Mouse (Mus musculus) adrenal gland, adult 8-10 months (tissue): ENCODE measurements around the gene Caps2. TPM values are rescaled to one million over a fixed set of nuclear protein-coding genes. Genes with fewer than 3 reads are reported as not detected.
"Not testable (repeated sequence)": the region's sequence is repeated elsewhere in the genome, so short reads cannot be mapped to it uniquely, and the experiment has no call there.

Source experiments
- DNase-seq: peaks from one replicate; pipeline ENCODE4 v3.0.0; 2022
- total RNA-seq, 4 experiments: library from RNA; stranded (reverse); gene quantifications; 2 replicates each; pipeline ENCODE4 v1.2.4; 2022

Gene Caps2
- total RNA-seq: not detected

GRCm38 (mm10) chr10:112163168-112163766 lies at the start of gene Caps2:
TSS of gene Caps2 (plus strand) at chr10:112163621.
- DNase-seq: peak; percentile 3

DNA sequence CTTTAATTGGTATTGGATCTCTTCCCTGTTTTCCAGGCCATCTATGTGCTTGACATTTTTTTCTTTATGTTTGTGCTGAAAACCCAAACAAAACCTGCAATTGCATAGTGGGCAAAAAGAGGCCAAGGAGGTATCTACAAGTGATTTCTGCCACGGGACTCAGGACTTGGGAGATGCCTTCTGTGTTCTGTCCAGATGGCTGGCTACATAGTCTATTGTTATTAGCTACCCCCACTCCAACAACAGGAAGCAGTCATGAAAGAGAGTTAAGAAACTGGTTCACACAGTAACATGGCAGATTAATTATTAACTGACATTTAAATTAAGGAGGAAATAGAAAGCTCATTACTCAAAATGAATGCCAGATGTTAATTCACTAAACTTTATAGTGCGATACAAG lies 38.3 kb upstream of the Caps2 start:
- DNase-seq: not testable (repeated sequence)

DNA sequence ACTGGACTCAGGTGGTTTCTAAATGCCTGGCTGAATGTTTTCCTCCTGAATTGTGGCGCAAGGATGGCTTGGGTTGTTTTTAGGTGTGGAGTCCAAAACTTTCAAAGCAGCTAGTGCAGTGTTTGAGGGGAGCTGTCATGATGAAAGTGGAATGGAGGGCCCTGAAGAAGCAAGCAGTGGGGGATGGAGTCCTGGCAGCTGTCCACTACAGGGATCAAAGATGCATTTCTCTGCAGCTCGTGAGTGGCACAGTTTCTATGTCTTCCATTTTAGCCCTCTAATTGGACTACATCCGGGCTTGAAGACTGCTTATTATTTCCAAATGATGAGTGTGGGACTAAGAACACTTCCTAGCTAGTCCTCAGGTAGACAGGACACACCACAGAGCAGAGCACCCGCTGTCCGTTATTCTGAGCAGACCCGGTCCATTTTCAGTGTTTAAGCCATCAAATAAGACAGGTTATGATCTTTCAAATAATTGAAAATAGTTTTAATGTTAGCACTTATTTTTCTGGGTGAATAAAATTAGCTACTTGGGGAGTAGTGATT lies 35.7 kb upstream of the Caps2 start:
- DNase-seq: not testable (repeated sequence)

- DNase-seq: no peak
These were observed 31.2 kb upstream of the Caps2 start for GRCm38 (mm10) chr10:112132194-112132593.

DNA sequence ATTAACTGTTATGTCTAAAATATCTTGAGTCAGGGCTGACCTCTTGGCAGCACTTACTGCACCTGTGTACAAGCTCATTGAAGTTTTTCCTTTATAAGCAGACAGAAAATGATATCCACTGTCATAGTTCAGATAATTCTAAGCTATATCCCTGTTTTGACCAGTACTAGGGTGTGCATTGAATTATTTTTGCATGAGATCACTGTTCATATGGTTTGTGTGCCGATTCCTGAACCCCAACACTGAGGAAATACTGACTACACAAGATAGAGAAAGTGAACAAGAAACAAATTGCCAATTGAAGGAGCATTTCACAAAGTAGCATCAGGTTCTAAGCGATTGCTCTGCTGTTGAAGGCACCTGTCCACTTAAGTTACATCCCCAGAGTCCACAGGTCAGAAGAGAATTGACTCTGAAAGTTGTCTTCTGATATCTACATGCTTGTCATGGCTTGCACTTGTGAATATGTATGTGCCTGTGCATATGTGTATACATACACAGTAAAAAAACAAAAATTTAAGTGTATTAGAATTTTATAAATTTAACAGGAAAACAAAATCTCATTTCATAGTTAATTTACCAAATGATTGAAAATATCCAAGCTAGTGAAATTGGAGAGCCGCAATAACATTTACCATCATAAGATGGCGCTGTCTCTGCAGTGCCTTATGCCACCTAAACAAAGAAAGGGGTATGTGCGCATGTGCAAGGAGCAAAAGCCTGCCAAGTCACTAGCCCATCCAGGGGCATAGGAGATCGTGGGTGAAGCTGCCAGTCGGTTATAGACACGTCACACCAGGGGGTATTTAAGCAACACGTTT lies 25.2 kb upstream of the Caps2 start:
- DNase-seq: peak; percentile 8

DNA sequence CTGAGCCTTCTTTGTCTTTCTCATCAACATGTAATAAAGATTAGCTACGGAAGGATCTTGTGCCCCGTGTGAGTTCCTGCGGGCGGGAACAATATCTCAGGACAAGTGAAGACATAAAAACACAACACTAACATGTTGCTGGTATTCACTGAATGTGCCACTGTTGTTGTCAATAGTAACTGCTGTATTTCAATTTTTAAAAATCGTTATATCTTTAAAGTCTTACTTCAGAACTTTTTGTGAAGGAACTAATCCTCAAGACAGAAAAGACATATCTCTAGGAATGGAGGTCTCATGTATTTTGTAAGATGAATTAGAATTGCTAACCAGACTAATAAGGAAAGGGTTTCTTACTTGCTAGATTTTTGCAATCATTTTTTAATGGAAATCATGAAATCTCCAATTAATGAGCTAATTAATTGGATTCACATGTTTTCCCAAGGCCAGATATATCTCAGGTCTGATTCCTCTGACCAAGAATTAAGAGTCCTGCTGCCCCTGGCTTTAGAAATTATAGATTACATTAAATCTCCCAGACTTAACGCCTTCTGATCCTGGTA lies 24.5 kb upstream of the Caps2 start:
- no peak for DNase-seq

- no peak for DNase-seq
These were observed 23.6 kb upstream of the Caps2 start for GRCm38 (mm10) chr10:112139834-112140233.

DNA sequence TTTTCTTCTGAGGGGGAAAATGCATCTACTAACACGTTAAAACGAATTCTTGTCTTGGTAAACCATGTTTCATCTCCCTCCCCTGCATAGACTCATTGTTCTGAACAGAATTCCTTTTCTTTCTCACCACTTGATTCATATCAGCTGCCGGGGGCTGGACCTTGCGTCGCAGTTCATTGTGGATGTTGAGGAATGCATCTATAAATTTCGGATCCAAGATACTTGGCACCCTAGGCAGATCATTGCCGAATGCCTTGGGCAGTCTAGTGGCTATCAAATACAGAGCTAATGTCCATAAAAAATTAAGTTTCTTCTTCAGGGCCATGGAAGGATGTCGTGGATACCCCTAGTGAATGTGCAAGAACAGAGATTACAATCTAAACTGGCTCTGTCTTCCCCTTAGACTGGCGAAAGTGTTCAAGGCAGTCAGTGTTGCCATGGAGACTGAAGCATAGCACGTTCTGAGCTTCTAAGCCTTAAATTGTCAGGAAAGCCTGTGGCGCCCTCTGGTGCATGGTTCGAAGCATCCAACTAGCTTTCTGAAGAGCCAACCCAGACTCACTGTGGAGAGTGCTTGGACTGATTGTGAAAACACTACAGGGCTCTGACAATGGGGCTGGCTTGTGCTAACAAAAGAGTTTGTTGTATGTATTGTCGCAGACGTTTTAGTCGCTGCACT lies 3.4 kb upstream of the Caps2 start, which contains the start of gene Glipr1l3:
Gene Glipr1l3, minus strand, starts transcription at position 446 of the 679 bp plus-strand sequence.
- DNase-seq: peak; percentile 64

- not testable (repeated sequence) for DNase-seq
These were observed 13.6 kb downstream of the Caps2 start for GRCm38 (mm10) chr10:112177027-112177426.

DNA sequence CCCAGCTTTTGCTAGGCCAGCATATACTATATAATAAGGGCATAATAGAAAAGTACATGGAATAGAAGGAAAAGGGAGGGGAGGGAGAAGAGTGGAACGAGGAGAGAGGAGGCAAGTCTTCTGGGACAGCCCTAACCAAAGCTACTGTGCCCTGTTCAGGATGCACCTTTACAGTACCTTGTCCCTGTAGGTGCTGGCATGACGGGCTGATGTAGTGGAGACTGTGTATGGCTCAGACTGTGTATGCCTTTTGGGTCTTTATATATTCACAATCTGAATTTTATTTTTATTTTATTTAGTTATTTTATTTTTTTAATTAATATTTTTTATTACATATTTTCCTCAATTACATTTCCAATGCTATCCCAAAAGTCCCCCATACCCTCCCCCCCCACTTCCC lies 30.5 kb downstream of the Caps2 start:
- DNase-seq: not testable (repeated sequence)

GRCm38 (mm10) chr10:112203463-112203862 lies 40.0 kb downstream of the Caps2 start:
- DNase-seq: no peak

DNA sequence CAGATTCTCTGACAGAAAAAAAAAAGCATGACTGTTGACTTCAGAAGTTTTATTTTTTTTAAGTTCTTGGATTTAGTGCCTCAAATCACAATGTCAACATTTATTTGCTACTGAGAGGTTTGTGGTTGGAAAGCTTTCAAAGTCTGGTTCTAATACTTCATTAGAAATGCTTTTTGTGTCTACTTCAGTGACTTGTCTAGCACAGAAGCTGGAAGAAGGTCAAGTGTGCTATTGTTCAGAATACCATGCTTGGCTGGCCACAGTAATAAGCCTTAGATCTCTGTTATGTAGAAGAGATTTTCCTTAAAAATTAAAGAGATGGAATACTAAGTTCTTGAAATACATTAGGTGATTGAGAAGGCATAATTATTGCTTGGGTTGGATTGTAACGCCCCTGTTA lies 63.7 kb downstream of the Caps2 start:
- no peak for DNase-seq

- DNase-seq: not testable (repeated sequence)
These were observed 65.8 kb downstream of the Caps2 start for GRCm38 (mm10) chr10:112229091-112229843.

DNA sequence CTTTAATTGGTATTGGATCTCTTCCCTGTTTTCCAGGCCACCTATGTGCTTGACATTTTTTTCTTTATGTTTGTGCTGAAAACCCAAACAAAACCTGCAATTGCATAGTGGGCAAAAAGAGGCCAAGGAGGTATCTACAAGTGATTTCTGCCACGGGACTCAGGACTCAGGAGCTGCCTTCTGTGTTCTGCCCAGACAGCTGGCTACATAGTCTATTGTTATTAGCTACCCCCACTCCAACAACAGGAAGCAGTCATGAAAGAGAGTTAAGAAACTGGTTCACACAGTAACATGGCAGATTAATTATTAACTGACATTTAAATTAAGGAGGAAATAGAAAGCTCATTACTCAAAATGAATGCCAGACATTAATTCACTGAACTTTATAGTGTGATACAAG lies 69.3 kb downstream of the Caps2 start:
- not testable (repeated sequence) for DNase-seq

DNA sequence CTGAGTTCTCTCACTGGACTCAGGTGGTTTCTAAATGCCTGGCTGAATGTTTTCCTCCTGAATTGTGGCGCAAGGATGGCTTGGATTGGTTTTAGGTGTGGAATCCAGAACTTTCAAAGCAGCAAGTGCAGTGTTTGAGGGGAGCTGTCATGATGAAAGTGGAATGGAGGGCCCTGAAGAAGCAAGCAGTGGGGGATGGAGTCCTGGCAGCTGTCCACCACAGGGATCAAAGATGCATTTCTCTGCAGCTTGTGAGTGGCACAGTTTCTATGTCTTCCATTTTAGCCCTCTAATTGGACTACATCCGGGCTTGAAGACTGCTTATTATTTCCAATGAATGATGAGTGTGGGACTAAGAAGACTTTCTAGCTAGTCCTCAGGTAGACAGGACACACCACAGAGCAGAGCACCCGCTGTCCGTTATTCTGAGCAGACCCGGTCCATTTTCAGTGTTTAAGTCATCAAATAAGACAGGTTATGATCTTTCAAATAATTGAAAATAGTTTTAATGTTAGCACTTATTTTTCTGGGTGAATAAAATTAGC lies 72.0 kb downstream of the Caps2 start:
- not testable (repeated sequence) for DNase-seq

DNA sequence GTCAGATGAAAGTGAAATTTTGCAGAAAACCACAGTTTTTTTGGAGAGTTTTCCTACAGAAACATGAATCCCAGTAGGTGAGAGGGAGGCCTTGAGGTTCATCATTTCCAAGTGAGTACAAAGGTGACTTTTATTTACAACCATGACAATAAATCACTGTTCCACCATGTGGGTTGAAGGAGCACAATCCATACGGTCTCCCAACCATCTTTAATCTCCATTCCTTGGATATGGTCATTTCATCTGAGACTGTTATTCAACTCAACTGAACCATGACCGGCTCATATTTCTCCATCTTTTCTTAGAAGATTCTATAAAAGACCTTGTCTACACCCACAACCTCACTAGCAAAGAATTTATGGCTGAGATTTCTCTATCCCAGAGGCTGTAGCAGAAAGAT lies 84.9 kb downstream of the Caps2 start:
- no peak for DNase-seq

DNA sequence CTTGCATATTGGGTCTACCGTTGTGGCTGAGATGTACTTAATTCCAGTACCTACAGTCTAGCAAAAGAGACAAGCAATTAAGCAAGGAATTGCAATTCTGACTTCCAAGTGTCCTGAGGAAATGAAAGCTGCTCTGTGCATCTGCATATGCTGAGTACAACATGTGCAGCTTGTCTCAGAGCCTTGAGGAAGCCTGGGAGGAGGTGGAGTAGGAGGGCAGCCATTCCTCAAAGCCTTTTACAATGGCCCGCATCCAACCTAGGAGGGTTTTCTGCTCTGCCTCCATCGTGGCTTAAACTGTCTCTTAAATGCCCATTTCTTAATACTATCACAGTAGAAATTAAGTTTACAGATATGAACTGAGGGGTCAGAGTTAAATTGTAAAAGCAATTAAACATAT lies 100.0 kb downstream of the Caps2 start:
- DNase-seq: no peak
